Mouse (Mus musculus): ENCODE measurements around the gene Phf14. TPM values are rescaled to one million over a fixed set of nuclear protein-coding genes. Genes with fewer than 3 reads are reported as not detected.

The Phf14 gene
- total and polyA plus RNA-seq, 2 experiments from 2014 or later, result 34.4 to 42.2 TPM

- Histone ChIP-seq H3K36me3 (replicated peaks; ENCODE audit: control insufficient read depth, insufficient read depth, low read length) (peaks cover 4% of the 10 kb centered on the region; the same call in 1 of the 2 replicates), H3K27ac (ENCODE audit: low read depth) (no peak overlapping the region), H3K27me3 (ENCODE audit: control insufficient read depth, insufficient read depth, low read length) (no peaks in the 10 kb centered on the region), H3K9me3 (replicated peaks; ENCODE audit: control insufficient read depth, low read length) (no peaks in the 10 kb centered on the region), H3K9ac (replicated peaks; ENCODE audit: low read depth, low read length) (no peak overlapping the region), H3K4me3 (ENCODE audit: low read depth, low read length) (no peak overlapping the region), H3K4me1 (ENCODE audit: control insufficient read depth, insufficient read depth) (no peaks in the 10 kb centered on the region), H3K4me2 (ENCODE audit: low read depth, low read length) (no peak overlapping the region)
- WGBS, result 74% methylated on average over 1 of the region's 1 CpGs
- no peak for DNase-seq (ENCODE audit: low spot score)
- ATAC-seq (ENCODE audit: insufficient read depth, low read depth), result no peak
- TF ChIP-seq CTCF (IDR thresholded peaks at IDR 0.05; ENCODE audit: low read depth), result no peak
- TF ChIP-seq EP300 (IDR thresholded peaks at IDR 0.05; ENCODE audit: low read depth), result no peak
Measured at GRCm38 (mm10) chr6:12006001-12006400, 98.4 kb downstream of the Phf14 start.

- no peak overlapping the region for H3K9ac ChIP-seq (replicated peaks; ENCODE audit: low read depth, low read length)
- H3K4me3 ChIP-seq (ENCODE audit: low read depth, low read length), result no peak overlapping the region
- H3K4me2 ChIP-seq (ENCODE audit: low read depth, low read length), result no peak overlapping the region
- ATAC-seq (ENCODE audit: insufficient read depth, low read depth), result no peak
- H3K27me3 ChIP-seq (ENCODE audit: control insufficient read depth, insufficient read depth, low read length), result no peaks in the 10 kb centered on the region
- 93% methylated on average over 5 of the region's 5 CpGs for WGBS
- H3K36me3 ChIP-seq (replicated peaks; ENCODE audit: control insufficient read depth, insufficient read depth, low read length), result peaks cover 4% of the 10 kb centered on the region; the same call in 1 of the 2 replicates
- H3K4me1 ChIP-seq (ENCODE audit: control insufficient read depth, insufficient read depth), result no peaks in the 10 kb centered on the region
- H3K27ac ChIP-seq (ENCODE audit: low read depth), result no peak overlapping the region
- no peak for TF ChIP-seq CTCF (IDR thresholded peaks at IDR 0.05; ENCODE audit: low read depth)
- H3K9me3 ChIP-seq (replicated peaks; ENCODE audit: control insufficient read depth, low read length), result no peaks in the 10 kb centered on the region
- no peak for DNase-seq (ENCODE audit: low spot score)
Measured at GRCm38 (mm10) chr6:12012103-12012502, 104.5 kb downstream of the Phf14 start.

- DNase-seq (ENCODE audit: low spot score) (no peak), ATAC-seq (ENCODE audit: insufficient read depth, low read depth) (no peak)
- H3K4me2 ChIP-seq (ENCODE audit: low read depth, low read length), result no peak overlapping the region
- H3K9me3 ChIP-seq (replicated peaks; ENCODE audit: control insufficient read depth, low read length), result no peaks in the 10 kb centered on the region
- no peak overlapping the region for H3K9ac ChIP-seq (replicated peaks; ENCODE audit: low read depth, low read length)
- H3K4me3 ChIP-seq (ENCODE audit: low read depth, low read length), result no peak overlapping the region
- H3K36me3 ChIP-seq (replicated peaks; ENCODE audit: control insufficient read depth, insufficient read depth, low read length), result no peaks in the 10 kb centered on the region
- TF ChIP-seq CTCF (IDR thresholded peaks at IDR 0.05; ENCODE audit: low read depth), result no peak
- no peak for TF ChIP-seq EP300 (IDR thresholded peaks at IDR 0.05; ENCODE audit: low read depth)
- no peaks in the 10 kb centered on the region for H3K27me3 ChIP-seq (ENCODE audit: control insufficient read depth, insufficient read depth, low read length)
- 74% methylated on average over 2 of the region's 2 CpGs for WGBS
- no peaks in the 10 kb centered on the region for H3K4me1 ChIP-seq (ENCODE audit: control insufficient read depth, insufficient read depth)
- H3K27ac ChIP-seq (ENCODE audit: low read depth), result no peak overlapping the region
Measured at GRCm38 (mm10) chr6:12014035-12014434, 106.4 kb downstream of the Phf14 start.

- TF ChIP-seq EP300 (IDR thresholded peaks at IDR 0.05; ENCODE audit: low read depth) (no peak), CTCF (IDR thresholded peaks at IDR 0.05; ENCODE audit: low read depth) (no peak)
- 92% methylated on average over 2 of the region's 2 CpGs for whole genome bisulfite sequencing
- Histone ChIP-seq H3K36me3 (replicated peaks; ENCODE audit: control insufficient read depth, insufficient read depth, low read length) (no peaks in the 10 kb centered on the region), H3K4me2 (ENCODE audit: low read depth, low read length) (no peak overlapping the region), H3K27me3 (ENCODE audit: control insufficient read depth, insufficient read depth, low read length) (no peaks in the 10 kb centered on the region), H3K4me1 (ENCODE audit: control insufficient read depth, insufficient read depth) (no peaks in the 10 kb centered on the region), H3K9me3 (replicated peaks; ENCODE audit: control insufficient read depth, low read length) (no peaks in the 10 kb centered on the region), H3K4me3 (ENCODE audit: low read depth, low read length) (no peak overlapping the region), H3K9ac (replicated peaks; ENCODE audit: low read depth, low read length) (no peak overlapping the region), H3K27ac (ENCODE audit: low read depth) (no peak overlapping the region)
- ATAC-seq (ENCODE audit: insufficient read depth, low read depth) (no peak), DNase-seq (ENCODE audit: low spot score) (no peak)
Measured at GRCm38 (mm10) chr6:12014733-12015132, 107.1 kb downstream of the Phf14 start.

GRCm38 (mm10) chr6:12019736-12020135 is 112.1 kb downstream of the Phf14 start:
- Histone ChIP-seq H3K27me3 (ENCODE audit: control insufficient read depth, insufficient read depth, low read length) (no peaks in the 10 kb centered on the region), H3K27ac (ENCODE audit: low read depth) (no peak overlapping the region), H3K4me3 (ENCODE audit: low read depth, low read length) (no peak overlapping the region), H3K4me1 (ENCODE audit: control insufficient read depth, insufficient read depth) (no peaks in the 10 kb centered on the region), H3K9ac (replicated peaks; ENCODE audit: low read depth, low read length) (no peak overlapping the region), H3K36me3 (replicated peaks; ENCODE audit: control insufficient read depth, insufficient read depth, low read length) (peaks cover 10% of the 10 kb centered on the region; the same call in 1 of the 2 replicates), H3K4me2 (ENCODE audit: low read depth, low read length) (no peak overlapping the region), H3K9me3 (replicated peaks; ENCODE audit: control insufficient read depth, low read length) (no peaks in the 10 kb centered on the region)
- no peak for DNase-seq (ENCODE audit: low spot score)
- 59% methylated on average over 1 of the region's 1 CpGs for WGBS
- no peak for TF ChIP-seq EP300 (IDR thresholded peaks at IDR 0.05; ENCODE audit: low read depth)
- no peak for TF ChIP-seq CTCF (IDR thresholded peaks at IDR 0.05; ENCODE audit: low read depth)
- ATAC-seq (ENCODE audit: insufficient read depth, low read depth), result no peak

GRCm38 (mm10) chr6:12020156-12020555 is 112.5 kb downstream of the Phf14 start:
- H3K9ac ChIP-seq (replicated peaks; ENCODE audit: low read depth, low read length), result no peak overlapping the region
- 82% methylated on average over 3 of the region's 3 CpGs for WGBS
- H3K4me1 ChIP-seq (ENCODE audit: control insufficient read depth, insufficient read depth), result no peaks in the 10 kb centered on the region
- TF ChIP-seq CTCF (IDR thresholded peaks at IDR 0.05; ENCODE audit: low read depth) (no peak), EP300 (IDR thresholded peaks at IDR 0.05; ENCODE audit: low read depth) (no peak)
- peaks cover 10% of the 10 kb centered on the region; the same call in 1 of the 2 replicates for H3K36me3 ChIP-seq (replicated peaks; ENCODE audit: control insufficient read depth, insufficient read depth, low read length)
- H3K9me3 ChIP-seq (replicated peaks; ENCODE audit: control insufficient read depth, low read length), result no peaks in the 10 kb centered on the region
- no peak overlapping the region for H3K4me2 ChIP-seq (ENCODE audit: low read depth, low read length)
- ATAC-seq (ENCODE audit: insufficient read depth, low read depth), result no peak
- no peak overlapping the region for H3K27ac ChIP-seq (ENCODE audit: low read depth)
- no peak for DNase-seq (ENCODE audit: low spot score)
- H3K27me3 ChIP-seq (ENCODE audit: control insufficient read depth, insufficient read depth, low read length), result no peaks in the 10 kb centered on the region
- H3K4me3 ChIP-seq (ENCODE audit: low read depth, low read length), result no peak overlapping the region

Data from heart, postnatal 0 days (tissue).